Mouse (Mus musculus): ENCODE measurements at regions not wholly inside any gene's neighbourhood (a gene's known extent, or its start where the extent isn't known, plus 50 kb on each side); places are given as distances from the start of the nearest gene placed in this dataset.

DNA sequence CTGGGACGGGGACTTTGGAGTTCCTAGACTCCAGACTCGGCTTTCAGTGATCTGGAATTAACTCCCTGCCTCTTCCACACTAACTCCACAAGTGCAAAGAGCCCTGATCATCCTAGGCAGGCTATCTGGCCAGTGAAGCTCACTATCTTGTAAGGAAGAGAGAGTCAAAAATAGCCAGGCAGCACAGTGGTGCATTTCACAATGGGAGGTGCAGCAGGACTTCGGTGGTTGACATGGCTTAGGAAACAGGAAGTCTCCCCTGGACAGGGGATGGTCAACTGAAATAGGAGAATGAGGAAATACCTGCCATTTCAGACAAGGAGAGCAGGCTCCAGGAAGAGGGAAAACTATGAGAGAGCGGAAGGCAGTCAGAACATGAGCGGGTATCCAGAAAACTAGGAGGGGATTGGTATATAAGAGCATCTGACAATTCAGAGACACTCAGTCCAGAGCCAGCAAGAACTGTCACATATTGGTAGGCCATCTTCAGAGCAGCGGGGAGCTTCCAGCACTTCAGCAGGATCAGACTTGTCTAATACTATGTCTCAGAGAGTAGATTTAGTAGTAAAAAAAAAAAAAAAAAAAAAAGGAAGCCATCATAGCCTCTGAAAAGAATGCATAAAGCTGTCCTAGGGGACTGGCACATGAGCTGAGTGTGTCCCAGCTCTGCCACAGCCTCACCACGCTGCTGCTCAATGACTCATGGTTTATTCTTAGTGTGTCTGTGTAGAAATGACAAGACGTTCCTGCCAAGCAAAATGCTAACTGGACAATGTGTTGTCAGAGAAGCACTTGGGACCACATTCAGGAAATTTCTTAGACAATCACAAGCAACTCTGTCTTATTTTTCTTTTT, 184.5 kb upstream of the Cpeb2 start:
- DNase-seq: peak; percentile 25

DNA sequence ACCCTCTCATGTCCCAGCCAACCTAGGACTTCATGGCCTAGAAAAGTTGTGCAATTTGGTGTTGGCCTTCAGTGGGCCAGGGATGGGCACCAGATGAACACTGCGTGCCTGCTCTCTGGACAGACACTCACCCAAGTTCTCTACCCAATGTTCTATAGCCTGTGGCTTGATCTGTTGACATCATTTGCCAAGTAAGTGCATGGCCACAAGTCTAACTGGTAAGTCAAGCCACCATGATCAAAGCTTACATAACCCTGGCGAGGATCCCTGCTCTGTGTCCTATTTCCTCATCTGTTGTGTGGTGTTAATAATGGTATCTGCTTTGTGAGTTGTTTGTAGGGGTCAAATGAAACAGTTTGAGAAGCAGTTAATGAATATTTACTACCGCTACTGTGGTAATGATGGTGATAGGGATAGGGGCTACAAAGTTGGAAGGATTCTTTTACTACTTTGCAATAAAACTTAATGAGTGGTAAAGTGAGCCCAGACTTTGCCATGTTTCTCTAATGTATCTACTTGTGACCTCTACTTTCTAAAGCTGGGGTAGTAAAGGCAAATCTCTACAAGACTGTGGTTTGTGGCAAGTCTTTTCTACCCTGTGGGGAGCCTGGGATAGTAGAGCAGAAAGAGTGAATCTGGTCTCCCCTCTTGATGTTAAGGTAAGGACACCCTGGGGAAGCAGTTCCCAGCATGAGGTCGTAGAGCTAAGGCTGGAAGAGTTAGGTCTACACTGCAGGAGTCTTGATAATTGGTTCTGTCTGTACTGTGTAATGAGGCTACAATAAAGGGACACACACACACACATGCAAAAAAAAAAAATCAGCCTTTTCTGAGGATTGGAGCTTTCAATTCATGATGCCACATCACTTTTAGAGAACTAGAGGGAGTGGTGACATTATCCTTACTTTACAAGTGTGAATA, 183.3 kb upstream of the Cpeb2 start:
- DNase-seq: no peak

DNA sequence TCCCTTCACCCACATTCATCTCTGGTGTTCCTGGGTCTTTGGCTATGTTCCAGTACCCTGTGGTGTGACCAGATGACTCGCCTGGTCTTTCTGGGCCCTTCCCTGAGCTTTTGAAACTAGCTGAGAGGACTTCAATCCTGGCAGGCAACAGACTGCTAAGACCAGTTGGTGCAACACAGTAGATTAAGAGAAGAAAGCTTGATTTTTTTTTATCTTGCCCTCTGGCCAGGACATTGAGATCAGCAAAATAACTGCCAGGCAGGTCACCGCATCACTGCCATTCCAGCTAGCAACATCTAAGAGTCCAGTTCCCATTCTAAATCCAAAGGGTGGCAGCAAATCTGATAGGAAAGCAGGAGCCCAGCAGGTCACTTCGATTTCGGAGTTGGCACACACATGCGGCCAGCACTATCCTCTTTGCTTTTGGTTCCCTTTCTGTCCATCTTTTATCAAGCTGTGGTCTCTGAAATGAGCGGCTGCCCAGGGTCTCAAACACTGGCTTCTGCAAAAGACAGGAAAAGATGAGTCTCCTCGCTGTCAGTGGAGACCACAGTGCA, 181.9 kb upstream of the Cpeb2 start:
- no peak for DNase-seq

DNA sequence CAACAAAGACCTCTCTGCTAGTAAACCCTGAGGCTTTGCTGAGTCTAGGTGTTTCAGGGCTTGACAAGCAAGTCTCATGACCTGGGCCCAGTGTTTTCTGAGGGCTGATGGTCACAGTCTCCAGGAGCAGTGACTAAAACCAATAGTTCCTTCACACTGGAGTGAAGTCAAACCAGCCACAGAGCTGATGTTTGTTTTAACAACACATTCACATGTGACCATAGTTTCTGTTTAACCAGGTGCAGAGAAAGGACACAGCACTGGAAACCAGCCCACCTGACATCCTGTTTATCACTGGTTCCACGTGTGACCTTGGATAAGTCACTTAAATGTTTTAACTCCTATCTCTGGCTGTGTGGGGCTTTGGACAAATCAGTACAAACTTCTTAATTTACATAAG, 180.3 kb upstream of the Cpeb2 start:
- DNase-seq: no peak

DNA sequence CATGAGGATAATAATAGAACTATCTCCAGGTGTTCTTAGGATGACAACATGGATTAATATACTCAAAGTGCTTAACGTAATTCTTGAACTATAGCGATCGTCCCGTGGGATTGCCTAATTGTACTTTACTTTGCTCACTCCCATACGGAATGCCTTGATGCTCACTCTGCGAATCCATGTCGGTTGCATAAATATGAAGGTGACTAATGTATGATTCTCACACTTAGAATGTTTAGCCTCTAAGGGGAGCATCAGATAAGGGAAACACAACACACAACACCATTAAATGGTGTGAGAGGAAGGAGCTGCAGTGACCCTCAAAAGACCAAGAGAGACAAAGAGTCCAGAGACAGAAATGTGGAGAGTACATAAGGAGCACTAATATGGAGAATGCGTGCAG, 178.4 kb upstream of the Cpeb2 start:
- no peak for DNase-seq

DNA sequence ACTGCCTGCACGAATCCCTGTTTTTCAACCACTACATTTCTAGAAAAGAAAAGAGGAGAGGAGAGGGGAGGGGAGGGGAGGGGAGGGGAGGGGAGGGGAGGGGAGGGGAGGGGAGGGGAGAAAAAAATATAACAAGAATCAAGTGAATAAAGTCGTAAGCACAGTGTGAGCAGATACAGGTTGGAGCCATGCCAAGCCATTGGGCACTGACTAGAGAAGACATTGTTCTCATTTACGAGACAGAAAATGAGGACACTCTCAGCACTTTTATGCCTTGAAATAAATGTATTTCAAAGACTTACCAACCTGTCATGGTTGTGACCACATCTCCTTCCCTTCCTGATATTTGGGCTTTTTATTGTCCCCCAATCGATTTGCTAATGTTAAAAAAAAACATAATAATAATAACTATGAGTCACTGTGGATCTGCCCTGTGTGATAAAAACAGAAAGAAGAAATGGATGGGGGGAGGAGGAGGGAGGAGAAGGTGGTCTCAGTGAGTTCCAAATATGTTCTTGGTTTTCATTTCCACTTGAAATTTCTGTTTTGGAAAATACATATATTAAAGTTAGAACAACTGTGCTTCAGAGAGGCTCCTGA, 177.8 kb upstream of the Cpeb2 start:
- DNase-seq: no peak

DNA sequence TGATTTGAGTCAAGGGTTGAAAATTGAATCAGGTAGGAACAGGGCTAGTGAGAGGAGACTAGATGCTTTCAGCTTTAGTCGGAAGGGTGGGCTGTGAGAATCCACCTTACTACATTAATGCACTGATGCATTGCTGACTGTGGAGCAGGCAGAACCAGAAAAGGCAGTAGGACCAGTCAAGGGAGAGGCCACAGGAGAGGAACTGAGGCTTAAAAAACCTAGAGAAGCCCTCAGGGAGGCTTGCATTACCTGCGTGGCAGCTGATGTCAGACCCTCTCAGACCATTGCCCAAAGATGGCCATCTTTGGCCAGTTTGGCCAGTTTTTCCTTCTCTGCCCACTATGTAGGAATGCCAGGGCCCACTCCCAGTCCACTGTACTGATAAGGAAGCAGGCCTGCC, 176.5 kb upstream of the Cpeb2 start:
- DNase-seq: no peak

DNA sequence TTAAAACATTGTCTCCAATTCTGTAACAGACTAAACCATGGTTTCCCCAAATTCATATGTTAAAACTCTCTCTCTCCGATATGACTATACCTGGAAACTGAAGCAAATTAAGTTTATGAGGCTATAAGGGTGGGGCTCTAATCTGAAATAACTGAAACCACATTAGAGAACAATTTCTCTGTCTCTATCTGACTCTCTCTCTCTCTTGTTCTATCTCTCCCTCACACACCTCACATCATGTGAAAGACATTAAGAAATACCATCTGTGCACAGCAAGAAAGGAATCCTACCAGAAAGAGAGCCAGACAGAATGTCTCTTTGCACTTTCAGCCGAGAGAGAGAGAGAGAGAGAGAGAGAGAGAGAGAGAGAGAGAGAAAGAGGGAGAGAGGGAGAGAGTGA, 171.7 kb upstream of the Cpeb2 start:
- no peak for DNase-seq

DNA sequence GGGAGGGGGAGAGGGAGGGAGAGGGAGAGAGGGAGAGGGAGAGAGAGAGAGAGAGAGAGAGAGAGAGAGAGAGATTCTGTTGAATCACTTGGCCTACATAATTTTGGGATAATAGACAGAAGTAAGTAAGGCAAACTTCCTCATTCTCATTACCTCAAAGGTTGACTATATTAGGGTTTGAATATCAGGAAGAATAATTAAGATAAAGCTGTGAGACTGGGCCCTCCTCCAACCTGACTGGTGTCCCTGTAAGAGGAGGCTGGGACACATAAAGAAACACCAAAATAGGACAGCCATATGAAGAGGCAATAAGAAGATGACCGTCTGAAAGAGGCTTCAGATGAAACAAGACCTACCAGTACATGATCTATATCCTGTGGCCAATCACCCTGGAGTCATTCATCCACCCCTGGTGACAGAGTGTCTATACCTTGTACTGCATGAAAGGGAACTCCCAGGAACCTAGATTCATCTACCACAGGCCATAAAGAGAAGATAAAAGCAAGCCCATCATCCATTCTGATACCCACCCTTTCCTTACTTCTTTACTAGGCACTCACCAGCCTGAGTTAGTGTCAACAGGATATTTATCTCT, 171.1 kb upstream of the Cpeb2 start:
- DNase-seq: no peak

DNA sequence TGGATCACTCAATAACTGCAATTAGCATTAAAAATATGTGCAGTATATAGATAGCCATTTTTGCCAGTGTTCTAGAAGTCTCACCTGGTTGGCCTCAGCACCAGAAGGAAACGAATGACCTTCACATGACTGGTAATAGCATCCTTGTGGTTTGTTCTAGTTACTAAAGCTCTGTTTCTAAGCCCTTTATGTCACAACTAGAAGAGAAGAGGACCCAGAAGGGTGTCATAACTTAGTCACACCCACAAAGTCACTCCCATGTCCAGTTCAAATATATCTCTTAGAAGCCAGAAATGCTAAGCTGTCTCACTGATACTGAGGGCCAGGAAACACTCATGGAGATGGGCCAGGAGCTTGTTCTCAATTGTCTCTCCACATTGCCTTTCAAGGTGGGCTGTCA, 170.5 kb upstream of the Cpeb2 start:
- DNase-seq: no peak

DNA sequence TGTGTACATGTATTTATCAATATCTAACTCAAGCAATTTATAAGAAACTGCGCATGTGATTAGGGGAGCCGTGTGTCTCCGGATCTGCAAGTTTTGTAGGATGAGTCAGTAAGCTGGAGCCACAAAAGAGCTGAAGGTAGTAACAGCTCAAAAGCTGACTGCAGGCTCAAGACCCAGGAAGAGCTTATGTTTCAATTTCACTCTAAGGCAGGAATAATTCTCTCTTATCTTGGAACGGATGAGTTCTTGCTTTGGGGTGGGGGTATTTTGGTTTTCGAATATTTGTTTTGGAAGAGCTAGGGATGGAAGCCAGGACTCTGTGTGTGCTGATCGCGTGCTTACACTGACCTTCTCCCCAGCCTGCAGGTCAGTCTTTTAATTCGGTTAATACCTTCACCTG, 169.6 kb upstream of the Cpeb2 start:
- DNase-seq: no peak

DNA sequence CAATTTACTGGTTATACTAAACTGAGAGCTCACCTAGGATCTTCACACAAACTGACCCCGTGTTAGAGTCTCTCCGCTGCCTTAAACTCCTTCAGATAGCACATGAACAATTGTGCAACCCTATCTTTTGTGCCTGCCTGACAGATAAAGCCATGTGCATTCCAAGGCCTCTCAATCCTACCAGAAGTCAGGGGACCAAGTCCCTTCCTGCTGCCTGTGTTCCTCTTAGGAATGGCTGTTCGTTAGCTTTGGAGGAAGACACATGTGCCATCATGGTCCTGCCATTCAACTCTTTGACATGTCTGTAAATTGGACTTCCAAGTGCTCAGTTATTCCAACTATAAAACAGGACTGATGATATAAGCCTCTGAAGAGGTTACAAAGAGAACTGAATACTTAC, 161.4 kb upstream of the Cpeb2 start:
- DNase-seq: no peak

DNA sequence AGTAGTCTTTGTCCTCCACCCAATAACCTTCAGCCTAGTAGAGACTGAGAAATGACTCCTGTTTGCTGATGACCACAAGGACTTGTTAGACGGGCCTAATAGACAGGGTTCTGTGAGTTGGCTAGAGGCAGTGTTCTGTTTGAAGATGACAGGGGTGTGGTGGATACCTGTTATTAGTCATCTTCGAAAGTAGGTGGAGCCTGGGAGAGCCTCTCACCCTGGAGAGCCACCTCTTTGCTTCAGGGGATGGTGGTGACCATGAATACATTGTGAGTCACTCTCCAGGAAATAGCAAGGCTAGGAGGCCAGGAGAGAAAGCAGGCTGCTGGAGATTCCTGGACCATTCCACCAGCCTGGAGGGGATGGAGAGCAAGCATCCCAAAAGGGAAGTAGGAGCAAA, 160.6 kb upstream of the Cpeb2 start:
- DNase-seq: no peak

DNA sequence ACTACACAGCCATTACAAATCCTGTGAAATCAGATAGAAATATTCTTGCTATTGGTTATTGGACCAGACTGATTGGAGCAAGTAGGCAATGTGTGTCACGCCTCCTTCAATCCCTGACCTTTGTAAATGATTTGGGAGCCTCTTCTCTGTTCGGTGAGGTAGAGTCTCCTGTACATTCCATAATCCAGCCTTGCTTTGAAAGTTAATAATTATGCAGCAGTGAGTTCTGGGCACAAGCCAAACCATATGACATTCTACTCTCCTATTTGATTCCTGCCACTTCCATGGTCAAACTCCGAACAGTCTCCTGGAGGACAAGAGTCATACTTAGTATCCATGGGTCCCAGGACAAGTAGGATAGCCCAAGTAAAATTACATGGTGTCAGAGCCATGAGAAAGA, 158.4 kb upstream of the Cpeb2 start:
- no peak for DNase-seq

DNA sequence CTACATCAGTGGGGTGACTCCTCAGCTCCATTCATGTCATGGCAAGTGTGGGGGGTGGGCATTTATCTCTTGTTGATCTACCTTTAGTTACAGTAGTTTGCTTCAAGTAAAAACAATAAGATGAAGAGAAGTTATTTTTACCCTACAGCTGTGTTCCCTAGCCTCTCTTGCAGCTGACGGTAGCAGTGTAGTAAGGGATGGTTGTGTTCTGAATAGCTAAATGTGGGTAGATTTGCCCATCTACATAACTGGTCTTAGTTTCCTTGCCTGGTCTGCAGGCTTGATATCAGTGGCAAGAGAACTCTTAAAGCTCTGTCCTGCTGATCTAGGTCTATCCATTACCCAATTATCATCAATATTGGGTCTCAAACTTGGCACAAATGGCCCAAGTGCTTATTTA, 152.7 kb upstream of the Cpeb2 start:
- no peak for DNase-seq

DNA sequence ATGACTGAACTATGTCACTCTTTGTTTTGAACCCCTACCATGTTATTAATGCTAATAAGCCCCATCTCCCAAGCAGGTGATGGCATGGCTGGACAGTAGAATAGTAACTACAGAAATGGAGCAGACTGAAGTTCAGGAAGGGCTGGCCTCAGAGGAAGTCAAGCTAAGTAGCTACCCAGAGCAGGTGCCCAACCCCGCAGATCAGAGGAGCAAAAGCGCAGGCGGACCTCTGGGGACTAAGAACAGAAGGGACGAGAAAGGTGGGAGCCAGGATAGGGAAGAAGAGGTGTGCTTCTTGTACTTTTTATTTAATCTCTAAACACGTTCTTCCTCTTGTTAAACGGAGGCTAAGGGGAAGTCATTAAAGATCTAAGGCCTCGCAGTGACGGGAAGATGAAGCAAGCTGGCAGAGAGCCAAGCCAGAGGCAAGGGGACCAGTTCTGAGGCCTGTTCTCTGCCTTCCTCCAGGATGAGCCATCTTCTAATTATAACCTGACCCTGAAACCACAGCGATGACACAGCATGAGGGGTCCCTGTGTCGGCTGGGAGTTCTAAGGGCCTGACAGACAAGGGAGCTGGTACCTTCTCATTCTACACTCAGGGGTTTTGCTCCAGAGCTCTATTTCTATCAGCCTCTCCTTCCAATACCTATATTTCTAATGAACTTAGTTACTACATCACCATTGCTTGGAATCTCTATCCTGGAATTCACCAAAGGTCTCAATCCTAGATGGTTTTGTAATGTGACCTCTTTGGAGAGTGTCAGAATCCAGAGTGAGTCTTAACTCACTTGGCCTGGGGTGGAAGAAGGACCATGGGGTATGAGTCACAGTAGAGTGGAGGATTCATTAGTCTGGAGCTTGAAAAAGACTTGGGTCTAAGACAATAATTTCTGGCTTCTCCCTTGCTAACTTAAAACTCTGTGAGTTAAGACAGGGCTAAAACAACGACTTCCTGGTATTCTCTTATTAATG, 151.1 kb upstream of the Cpeb2 start:
- peak; percentile 15 for DNase-seq

DNA sequence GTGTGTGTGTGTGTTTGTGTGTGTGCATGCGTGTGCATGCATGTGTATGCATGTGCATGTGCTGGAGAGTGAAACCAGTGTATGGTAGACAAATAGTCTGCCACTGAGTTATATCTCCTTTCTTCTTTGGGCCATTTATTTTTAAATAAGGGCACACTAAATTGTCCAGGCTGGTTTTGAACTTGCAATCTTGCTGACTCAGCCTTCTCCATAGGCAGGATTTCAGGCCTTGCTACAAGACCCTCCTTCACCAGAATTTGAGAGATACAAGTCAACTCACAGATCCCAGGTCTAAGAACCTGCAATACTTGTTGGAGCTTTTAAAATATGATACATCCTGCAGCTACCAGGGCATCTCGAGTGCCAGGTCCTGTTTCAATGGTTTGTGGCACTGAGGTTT, 145.9 kb upstream of the Cpeb2 start:
- DNase-seq: no peak

DNA sequence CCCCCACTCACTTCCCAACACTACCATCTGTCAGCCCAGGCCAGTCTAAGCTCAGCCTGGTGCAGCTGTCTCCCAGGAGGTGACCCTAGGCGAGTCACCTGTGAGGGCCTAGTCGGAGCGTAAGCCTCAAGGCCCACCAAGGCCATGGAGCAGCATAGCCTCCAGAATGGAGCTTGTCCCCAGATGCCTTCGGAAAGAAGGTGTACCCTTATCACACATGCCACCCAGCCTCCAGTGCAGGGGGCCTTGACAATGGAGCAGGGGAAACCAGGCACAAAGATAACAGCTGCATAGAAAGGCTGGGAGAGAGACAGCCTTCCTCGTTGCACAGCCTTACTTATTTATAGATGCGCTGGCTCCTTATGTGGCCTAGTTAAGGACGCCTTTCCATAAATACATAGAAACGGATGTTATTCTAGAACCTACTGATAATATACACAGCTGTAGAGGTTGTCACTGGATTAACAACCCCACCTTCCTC, 145.0 kb upstream of the Cpeb2 start:
- DNase-seq: no peak

DNA sequence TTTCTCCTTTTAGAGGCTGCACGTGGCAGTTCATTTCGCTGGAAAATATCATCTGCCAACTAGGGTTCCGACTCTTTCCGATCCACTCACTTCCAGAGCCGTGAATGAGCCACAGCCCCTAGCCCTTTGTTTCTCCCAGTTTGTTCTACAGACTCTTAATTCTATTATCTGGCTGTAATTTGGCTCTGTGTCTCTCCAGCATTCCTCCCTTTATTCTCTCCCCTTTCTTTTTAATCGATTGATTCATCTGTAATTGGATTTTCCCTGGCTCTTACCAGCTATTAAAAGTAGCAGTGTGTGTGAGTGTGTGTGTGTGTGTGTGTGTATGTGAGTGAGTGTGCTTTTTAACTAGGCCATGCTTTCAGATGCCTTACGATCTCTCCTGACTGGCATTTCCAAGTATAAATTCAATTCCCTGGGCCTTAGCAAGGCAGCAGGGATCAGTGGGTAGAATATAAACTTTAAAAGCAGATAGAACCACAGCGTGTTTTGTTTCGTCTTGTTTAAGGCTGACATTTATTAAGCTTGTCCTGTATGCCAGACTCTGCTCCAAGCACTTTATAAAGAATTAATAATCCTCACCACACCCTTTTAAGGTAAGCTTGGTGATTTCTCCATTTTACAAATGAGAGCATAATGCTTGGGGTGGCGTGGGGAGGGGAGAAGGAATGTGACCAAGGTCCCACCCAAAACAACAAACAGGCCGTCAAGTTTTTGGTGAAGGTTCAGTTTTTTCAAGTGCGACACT, 144.1 kb upstream of the Cpeb2 start:
- DNase-seq: no peak

DNA sequence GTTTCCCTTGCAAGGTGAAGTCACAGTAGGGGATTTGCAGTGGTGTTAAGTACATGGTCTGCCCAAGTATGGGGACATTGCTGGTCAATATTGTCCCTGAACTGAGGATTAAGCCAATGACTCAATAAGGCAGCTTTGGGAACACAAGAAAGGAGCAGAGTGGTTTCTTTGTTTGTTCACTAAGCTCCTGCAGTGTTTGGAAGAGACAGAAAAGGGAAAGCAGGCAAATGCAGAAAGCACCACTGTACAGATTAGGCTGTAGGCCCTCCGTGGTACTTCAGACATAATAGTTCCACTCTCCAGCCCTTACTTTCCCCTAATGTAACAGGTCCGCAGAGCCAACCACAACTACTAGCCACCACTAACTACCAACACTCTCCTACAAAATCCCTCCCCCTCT, 143.5 kb upstream of the Cpeb2 start:
- no peak for DNase-seq

DNA sequence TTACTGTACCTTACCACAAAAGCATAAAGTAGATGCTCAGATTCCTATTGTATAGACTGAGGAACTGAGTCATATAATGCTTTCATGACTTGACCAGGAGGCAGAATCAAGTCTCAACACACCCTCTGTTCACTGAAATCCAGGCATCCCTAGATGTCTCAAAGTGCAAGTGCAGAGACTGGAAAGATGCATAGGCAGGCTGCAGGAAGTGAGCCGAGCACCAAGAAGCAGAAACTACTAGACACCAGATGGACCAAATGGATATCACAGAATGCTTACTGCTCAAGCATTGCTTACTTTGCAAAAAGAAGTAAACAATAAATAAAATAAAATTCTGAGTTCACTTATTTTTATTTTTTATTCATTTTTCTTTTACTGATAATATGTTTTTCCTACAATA, 143.0 kb upstream of the Cpeb2 start:
- no peak for DNase-seq
